In genomic region chrX:48694864-48695371, GRCm38 (mm10) we compare ENCODE assay signal across 7 mouse cellular contexts. TPM values are rescaled to one million over a fixed set of nuclear protein-coding genes. Genes with fewer than 3 reads are reported as not detected.
DNase-seq lines count a peak whose midpoint lies in the region; ATAC-seq and TF ChIP-seq lines count a peak whose summit lies in the region.

TSS of gene Rbmx2 (plus strand) at chrX:48695004.

- TF ChIP-seq POLR2A in small intestine, adult 2 months (IDR thresholded peaks at IDR 0.05; ENCODE audit: low read depth, low read length) = no peak

- H3K9ac ChIP-seq in intestine, postnatal 0 days (ENCODE audit: low read depth, low read length) = peak within 1 kb of the TSS; percentile 31; the same call in 1 of the 2 replicates
- H3K9ac ChIP-seq in midbrain, embryonic 12.5 days (replicated peaks) = peak within 1 kb of the TSS; percentile 59

- no peak for TF ChIP-seq CTCF in intestine, postnatal 0 days (IDR thresholded peaks at IDR 0.05; ENCODE audit: low read depth)
- TF ChIP-seq CTCF in small intestine, adult 2 months (IDR thresholded peaks at IDR 0.05; ENCODE audit: extremely low read depth, insufficient read length, insufficient replicate concordance, low read depth, low read length) = no peak

- peak; percentile 90 for DNase-seq in adrenal gland, postnatal 10 days
- peak; percentile 92 for DNase-seq in embryonic facial prominence, embryonic 10.5 days (ENCODE audit: low spot score)
- peak; percentile 27 for DNase-seq in gonadal fat pad, adult 2 months (ENCODE audit: low read depth)
- DNase-seq in left cerebral cortex, postnatal 4 days = peak; percentile 93

- no peaks in the 10 kb centered on the region for H3K27me3 ChIP-seq in embryonic facial prominence, embryonic 10.5 days (replicated peaks; ENCODE audit: low read depth, poor library complexity, severe bottlenecking)
- H3K27me3 ChIP-seq in intestine, postnatal 0 days (replicated peaks; ENCODE audit: control insufficient read depth, insufficient read depth, low read length) = no peaks in the 10 kb centered on the region
- no peaks in the 10 kb centered on the region for H3K27me3 ChIP-seq in midbrain, embryonic 12.5 days
- H3K27me3 ChIP-seq in small intestine, adult 2 months (ENCODE audit: control insufficient read depth, insufficient read depth, low read length) = no peaks in the 10 kb centered on the region

- intact Hi-C loops in left cerebral cortex, postnatal 4 days (cut with DNase I) = no loop called here

- peak; percentile 96 for ATAC-seq in intestine, postnatal 0 days
- peak; percentile 96 for ATAC-seq in midbrain, embryonic 12.5 days (ENCODE audit: low FRiP score, low read depth)

- peak within 1 kb of the TSS; percentile 70 for H3K4me3 ChIP-seq in embryonic facial prominence, embryonic 10.5 days
- H3K4me3 ChIP-seq in intestine, postnatal 0 days (ENCODE audit: low read depth, low read length) = peak within 1 kb of the TSS; percentile 56
- H3K4me3 ChIP-seq in midbrain, embryonic 12.5 days = peak within 1 kb of the TSS; percentile 58
- H3K4me3 ChIP-seq in small intestine, adult 2 months (ENCODE audit: low read depth, low read length) = peak within 1 kb of the TSS; percentile 87

- 19% methylated on average over 42 of the region's 42 CpGs for WGBS in embryonic facial prominence, embryonic 10.5 days
- WGBS in intestine, postnatal 0 days = 19% methylated on average over 42 of the region's 42 CpGs
- 18% methylated on average over 40 of the region's 42 CpGs for WGBS in midbrain, embryonic 12.5 days
- WGBS in small intestine, adult 2 months = 8% methylated on average over 42 of the region's 42 CpGs

- H3K4me1 ChIP-seq in embryonic facial prominence, embryonic 10.5 days = 0 out of 2 replicates have a peak, but pooled peaks cover 5% of the 10 kb centered on the region
- H3K4me1 ChIP-seq in intestine, postnatal 0 days (replicated peaks; ENCODE audit: control insufficient read depth, insufficient read depth, low read length) = no peaks in the 10 kb centered on the region
- H3K4me1 ChIP-seq in midbrain, embryonic 12.5 days = peaks cover 7% of the 10 kb centered on the region
- no peaks in the 10 kb centered on the region for H3K4me1 ChIP-seq in small intestine, adult 2 months (ENCODE audit: control insufficient read depth, insufficient read depth, insufficient read length, low read length)

- H3K36me3 ChIP-seq in embryonic facial prominence, embryonic 10.5 days (replicated peaks) = peaks cover 13% of the 10 kb centered on the region
- H3K36me3 ChIP-seq in intestine, postnatal 0 days (ENCODE audit: control insufficient read depth, insufficient read depth) = no peaks in the 10 kb centered on the region
- peaks cover 4% of the 10 kb centered on the region; the same call in 1 of the 2 replicates for H3K36me3 ChIP-seq in midbrain, embryonic 12.5 days
- H3K36me3 ChIP-seq in small intestine, adult 2 months (ENCODE audit: control insufficient read depth, insufficient read depth, low read length) = peaks cover 5% of the 10 kb centered on the region; the same call in 1 of the 2 replicates

- H3K9me3 ChIP-seq in embryonic facial prominence, embryonic 10.5 days = no peaks in the 10 kb centered on the region
- no peaks in the 10 kb centered on the region for H3K9me3 ChIP-seq in intestine, postnatal 0 days (ENCODE audit: control insufficient read depth)
- H3K9me3 ChIP-seq in midbrain, embryonic 12.5 days = no peaks in the 10 kb centered on the region

- peak within 1 kb of the TSS; percentile 61 for H3K4me2 ChIP-seq in intestine, postnatal 0 days (replicated peaks; ENCODE audit: low read depth)
- peak within 1 kb of the TSS; percentile 55 for H3K4me2 ChIP-seq in midbrain, embryonic 12.5 days (replicated peaks)

- H3K27ac ChIP-seq in embryonic facial prominence, embryonic 10.5 days (replicated peaks) = peak within 1 kb of the TSS; percentile 78
- H3K27ac ChIP-seq in intestine, postnatal 0 days (ENCODE audit: low read depth, low read length) = no peak within 1 kb of the TSS
- no peak within 1 kb of the TSS for H3K27ac ChIP-seq in midbrain, embryonic 12.5 days (replicated peaks)
- H3K27ac ChIP-seq in small intestine, adult 2 months (ENCODE audit: insufficient read depth, low read depth, low read length) = no peak within 1 kb of the TSS

RNA-seq across cellular contexts. Expression of gene Rbmx2, which starts in this region (rescaled TPM):
- total RNA-seq in adrenal gland, postnatal 10 days (2021) = 1 to 10 TPM; 4.2 to 4.5 TPM
- 28.7 and 29.0 TPM in 2 replicates for polyA plus RNA-seq in embryonic facial prominence, embryonic 10.5 days (2016; fragmentation: Nextera tagmentation; extraction: Ambion mirVana)
- polyA plus RNA-seq in gonadal fat pad, adult 2 months (2012; rRNA removed) = 1.2 and 1.3 TPM in 2 replicates
- polyA plus RNA-seq in intestine, postnatal 0 days (2015; fragmentation: Nextera tagmentation; extraction: Ambion mirVana) = 13.4 and 15.1 TPM in 2 replicates
- 1 to 10 TPM; 7.9 to 8.5 TPM for total RNA-seq in left cerebral cortex, postnatal 4 days (2021)
- polyA plus RNA-seq in midbrain, embryonic 12.5 days (2016; fragmentation: Nextera tagmentation; extraction: Ambion mirVana) = 23.7 and 26.7 TPM in 2 replicates
- polyA plus RNA-seq in small intestine, adult 2 months (2012; rRNA removed) = 0.10 and 0.24 TPM in 2 replicates

Comparison
In these comparisons a context has a peak if more than half of its experiments do, and no peak if none do; other contexts are left out.
1. DNase-seq: peak in every context shown above with its lines; median percentile 93 in left cerebral cortex, postnatal 4 days; 92 in embryonic facial prominence, embryonic 10.5 days; 90 in adrenal gland, postnatal 10 days; 27 in gonadal fat pad, adult 2 months.